Mouse (Mus musculus) myocyte (in vitro differentiated cells): ENCODE results near the gene Serping1. TPM values are rescaled to one million over a fixed set of nuclear protein-coding genes. Genes with fewer than 3 reads are reported as not detected.

ENCODE experiments used
- H3K27me3 ChIP-seq: one replicate; pipeline ENCODE4 v1.6.1; 2011; ENCODE audit not compliant: control insufficient read depth, insufficient read depth, insufficient read length
- H3K36me3 ChIP-seq: one replicate; pipeline ENCODE4 v1.6.1; 2011; ENCODE audit not compliant: control insufficient read depth, insufficient read depth
- H3K4me2 ChIP-seq: one replicate; pipeline ENCODE4 v1.6.1; 2011; ENCODE audit warnings: low read depth, control low read depth
- H3K4me3 ChIP-seq: one replicate; pipeline ENCODE4 v1.5.1; 2011; ENCODE audit warnings: mild to moderate bottlenecking, control low read depth, moderate library complexity
- H3K79me2 ChIP-seq: one replicate; pipeline ENCODE4 v1.6.1; 2011; ENCODE audit not compliant: control insufficient read depth, insufficient read depth
- H3ac ChIP-seq: one replicate; pipeline ENCODE4 v1.6.1; 2011; ENCODE audit not compliant: control insufficient read depth, insufficient read length
- CEBPB ChIP-seq: IDR thresholded peaks from 2 replicates; pipeline ENCODE4 v1.6.1; 2011; ENCODE audit warnings: mild to moderate bottlenecking, moderate library complexity; ENCODE audit not compliant: poor library complexity, insufficient read depth, severe bottlenecking
- E2F4 ChIP-seq: IDR thresholded peaks from one replicate; pipeline ENCODE4 v1.6.1; 2011; ENCODE audit warnings: mild to moderate bottlenecking, control low read depth, moderate library complexity; ENCODE audit not compliant: insufficient read depth
- MAX ChIP-seq: IDR thresholded peaks from one replicate; pipeline ENCODE4 v1.6.1; 2011; ENCODE audit warnings: low read depth, mild to moderate bottlenecking, control low read depth
- MYOD1 ChIP-seq, 3 experiments: IDR thresholded peaks; one replicate each; pipeline ENCODE4 v1.6.1; 2011; ENCODE audit warnings: control low read depth in 2 of 3, low read depth in 2 of 3, mild to moderate bottlenecking in 2 of 3, moderate library complexity in 1 of 3; ENCODE audit not compliant: insufficient read length in 2 of 3, control insufficient read depth in 1 of 3
- MYOG ChIP-seq, 3 experiments: IDR thresholded peaks; one replicate each; pipeline ENCODE4 v1.6.1; 2011; ENCODE audit warnings: control low read depth in 2 of 3, low read depth in 2 of 3, mild to moderate bottlenecking in 2 of 3; ENCODE audit not compliant: insufficient read length in 2 of 3, control insufficient read depth in 1 of 3, insufficient read depth in 1 of 3
- POLR2A ChIP-seq: IDR thresholded peaks from one replicate; pipeline ENCODE4 v1.6.1; 2011; ENCODE audit warnings: low read depth, mild to moderate bottlenecking, control low read depth, moderate library complexity; ENCODE audit not compliant: insufficient read length
- POLR2AphosphoS2 ChIP-seq: IDR thresholded peaks from one replicate; pipeline ENCODE4 v1.6.1; 2011; ENCODE audit warnings: low read depth, control low read depth; ENCODE audit not compliant: insufficient read length
- REST ChIP-seq: IDR thresholded peaks from one replicate; pipeline ENCODE4 v1.6.1; 2011; ENCODE audit warnings: mild to moderate bottlenecking, control low read depth, moderate library complexity; ENCODE audit not compliant: insufficient read depth, insufficient read length
- SRF ChIP-seq: IDR thresholded peaks from one replicate; pipeline ENCODE4 v1.6.1; 2011; ENCODE audit warnings: low read depth; ENCODE audit not compliant: control insufficient read depth, insufficient read length
- TCF12 ChIP-seq: IDR thresholded peaks from one replicate; pipeline ENCODE4 v1.6.1; 2011; ENCODE audit warnings: mild to moderate bottlenecking, control low read depth; ENCODE audit not compliant: poor library complexity, insufficient read depth, severe bottlenecking
- TCF3 ChIP-seq: IDR thresholded peaks from one replicate; pipeline ENCODE4 v1.6.1; 2011; ENCODE audit warnings: low read depth, control low read depth; ENCODE audit not compliant: insufficient read length
- USF1 ChIP-seq: IDR thresholded peaks from one replicate; pipeline ENCODE4 v1.6.1; 2011; ENCODE audit warnings: low read depth, mild to moderate bottlenecking, control low read depth, moderate library complexity
- polyA plus RNA-seq: library from polyadenylated mRNA; unstranded; fragments of >200 nt; fragmentation: generic; extraction: Trizol; gene quantifications from one replicate; pipeline ENCODE4 v1.2.1, GENCODE M21; 2012; ENCODE audit warnings: missing spikeins

Gene Serping1
- polyA plus RNA-seq, 1 experiment, result 0.62 TPM

DNA sequence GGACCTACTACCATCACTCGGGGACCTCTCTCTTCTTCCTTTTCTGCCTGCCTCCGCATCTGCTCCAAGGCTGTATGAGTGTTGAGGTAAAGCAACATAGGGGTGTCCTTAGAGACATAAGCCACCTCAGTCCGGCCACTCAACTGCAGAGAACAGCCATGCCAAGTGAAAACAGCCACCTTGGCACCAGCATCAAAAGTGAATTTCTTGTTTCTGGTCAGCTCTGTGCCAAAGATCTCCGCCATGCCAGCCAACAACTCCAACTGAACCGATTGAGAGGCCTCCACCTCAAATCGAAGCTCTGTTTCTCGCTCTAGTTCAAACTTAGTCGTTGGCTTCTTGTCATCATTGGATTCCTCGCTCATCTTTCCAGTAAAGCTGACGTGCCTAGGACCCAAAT is 49.5 kb downstream of the Serping1 start:
- TF ChIP-seq MAX (no peak), POLR2A (no peak), MYOD1 (IDR thresholded peaks at IDR 0.05; ENCODE audit: control insufficient read depth in 1 of 3, insufficient read length in 2 of 3, low read depth in 2 of 3) (no peak), USF1 (no peak), REST (no peak), POLR2AphosphoS2 (no peak), TCF12 (no peak), E2F4 (no peak)
- H3K4me3 ChIP-seq, result peak overlapping the region; percentile 62
- peak overlapping the region; percentile 99 for H3K4me2 ChIP-seq
- peaks cover 31% of the 10 kb centered on the region for H3K79me2 ChIP-seq
- H3ac ChIP-seq, result no peak overlapping the region
- H3K36me3 ChIP-seq, result peaks cover 21% of the 10 kb centered on the region
- H3K27me3 ChIP-seq, result no peaks in the 10 kb centered on the region

DNA sequence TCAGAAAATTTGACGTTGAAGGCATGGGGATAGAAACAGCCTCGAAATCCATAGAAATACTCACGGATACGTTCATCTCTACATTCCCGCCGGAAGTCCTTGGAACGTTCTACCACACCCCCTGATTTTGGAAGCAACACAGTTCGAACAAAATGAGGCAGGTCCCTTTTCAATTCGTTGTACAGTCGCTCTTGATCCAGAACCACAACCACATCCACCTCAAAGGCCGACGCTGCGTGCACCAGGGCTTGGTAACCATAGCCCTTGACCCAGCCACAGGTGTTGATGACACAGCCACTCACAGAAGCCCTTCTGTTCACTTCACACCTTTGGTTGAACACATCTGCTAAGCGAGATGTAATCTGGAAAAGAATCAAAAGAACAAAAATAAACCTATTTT is 51.4 kb downstream of the Serping1 start:
- Histone ChIP-seq H3ac (no peak overlapping the region), H3K4me2 (no peak overlapping the region), H3K27me3 (no peaks in the 10 kb centered on the region), H3K36me3 (peaks cover 21% of the 10 kb centered on the region), H3K79me2 (peaks cover 31% of the 10 kb centered on the region), H3K4me3 (no peak overlapping the region)
- no peak for TF ChIP-seq CEBPB
- no peak for TF ChIP-seq POLR2A
- TF ChIP-seq TCF3, result no peak
- TF ChIP-seq MYOG (IDR thresholded peaks at IDR 0.05; ENCODE audit: control insufficient read depth in 1 of 3, insufficient read depth in 1 of 3, insufficient read length in 2 of 3, low read depth in 2 of 3), result no peak
- TF ChIP-seq MYOD1 (IDR thresholded peaks at IDR 0.05; ENCODE audit: control insufficient read depth in 1 of 3, insufficient read length in 2 of 3, low read depth in 2 of 3), result no peak
- TF ChIP-seq MAX, result no peak
- no peak for TF ChIP-seq POLR2AphosphoS2
- TF ChIP-seq TCF12, result no peak
- no peak for TF ChIP-seq SRF
- TF ChIP-seq REST, result no peak
- TF ChIP-seq E2F4, result no peak
- no peak for TF ChIP-seq USF1

DNA sequence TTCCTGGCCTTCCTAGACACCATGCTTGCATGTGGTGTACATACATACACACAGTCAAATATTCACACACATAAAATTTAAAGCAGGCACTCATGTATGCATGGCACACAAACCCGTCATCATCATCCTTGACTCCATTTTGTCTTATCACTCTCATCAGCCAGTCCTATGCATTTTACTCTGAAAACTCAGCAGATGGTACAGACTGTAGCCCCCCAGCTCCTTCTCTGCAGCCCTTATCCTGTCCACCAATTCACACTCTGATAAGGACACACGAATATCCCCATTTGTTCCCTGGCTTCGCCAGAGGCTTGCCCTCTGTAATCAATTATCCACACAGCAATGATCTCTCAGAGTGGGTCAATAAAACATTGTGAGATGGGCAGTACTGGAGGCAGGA is 54.1 kb downstream of the Serping1 start:
- Histone ChIP-seq H3K79me2 (peaks cover 22% of the 10 kb centered on the region), H3ac (no peak overlapping the region), H3K4me2 (no peak overlapping the region), H3K36me3 (peaks cover 21% of the 10 kb centered on the region), H3K4me3 (no peak overlapping the region), H3K27me3 (no peaks in the 10 kb centered on the region)
- no peak for TF ChIP-seq POLR2A
- no peak for TF ChIP-seq MYOD1 (IDR thresholded peaks at IDR 0.05; ENCODE audit: control insufficient read depth in 1 of 3, insufficient read length in 2 of 3, low read depth in 2 of 3)
- no peak for TF ChIP-seq USF1
- no peak for TF ChIP-seq CEBPB
- no peak for TF ChIP-seq MYOG (IDR thresholded peaks at IDR 0.05; ENCODE audit: control insufficient read depth in 1 of 3, insufficient read depth in 1 of 3, insufficient read length in 2 of 3, low read depth in 2 of 3)
- TF ChIP-seq POLR2AphosphoS2, result no peak
- TF ChIP-seq TCF12, result no peak
- no peak for TF ChIP-seq TCF3
- no peak for TF ChIP-seq MAX
- no peak for TF ChIP-seq SRF
- no peak for TF ChIP-seq E2F4
- TF ChIP-seq REST, result no peak

DNA sequence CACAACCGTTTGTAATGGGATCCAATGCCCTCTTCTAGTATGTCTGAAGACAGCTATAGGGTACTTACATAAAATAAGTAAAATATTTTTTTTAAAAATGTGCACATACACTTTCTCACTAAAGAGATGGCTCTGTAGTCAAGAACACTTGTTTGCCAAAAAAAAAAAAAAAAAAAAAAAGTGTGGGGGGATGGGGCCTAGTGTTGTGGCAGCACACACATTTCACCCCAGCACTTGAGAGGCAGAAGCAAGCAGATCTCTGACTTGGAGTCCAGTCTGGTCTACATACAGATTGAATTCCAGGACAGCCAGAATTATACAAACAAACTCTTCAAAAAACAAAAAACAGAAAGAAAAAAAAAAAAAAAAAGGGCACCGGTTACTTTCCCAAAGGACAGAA is 54.5 kb downstream of the Serping1 start:
- H3K4me3 ChIP-seq, result no peak overlapping the region
- H3K79me2 ChIP-seq, result peaks cover 18% of the 10 kb centered on the region
- H3K36me3 ChIP-seq, result peaks cover 21% of the 10 kb centered on the region
- no peak for TF ChIP-seq CEBPB
- no peak for TF ChIP-seq TCF12
- TF ChIP-seq SRF, result no peak
- TF ChIP-seq MYOD1 (IDR thresholded peaks at IDR 0.05; ENCODE audit: control insufficient read depth in 1 of 3, insufficient read length in 2 of 3, low read depth in 2 of 3), result no peak
- no peak for TF ChIP-seq POLR2AphosphoS2
- TF ChIP-seq REST, result no peak
- no peak for TF ChIP-seq E2F4
- no peak for TF ChIP-seq MYOG (IDR thresholded peaks at IDR 0.05; ENCODE audit: control insufficient read depth in 1 of 3, insufficient read depth in 1 of 3, insufficient read length in 2 of 3, low read depth in 2 of 3)
- no peak for TF ChIP-seq MAX
- no peak for TF ChIP-seq TCF3
- TF ChIP-seq POLR2A, result no peak
- TF ChIP-seq USF1, result no peak
- no peak overlapping the region for H3ac ChIP-seq
- H3K4me2 ChIP-seq, result no peak overlapping the region
- H3K27me3 ChIP-seq, result no peaks in the 10 kb centered on the region

DNA sequence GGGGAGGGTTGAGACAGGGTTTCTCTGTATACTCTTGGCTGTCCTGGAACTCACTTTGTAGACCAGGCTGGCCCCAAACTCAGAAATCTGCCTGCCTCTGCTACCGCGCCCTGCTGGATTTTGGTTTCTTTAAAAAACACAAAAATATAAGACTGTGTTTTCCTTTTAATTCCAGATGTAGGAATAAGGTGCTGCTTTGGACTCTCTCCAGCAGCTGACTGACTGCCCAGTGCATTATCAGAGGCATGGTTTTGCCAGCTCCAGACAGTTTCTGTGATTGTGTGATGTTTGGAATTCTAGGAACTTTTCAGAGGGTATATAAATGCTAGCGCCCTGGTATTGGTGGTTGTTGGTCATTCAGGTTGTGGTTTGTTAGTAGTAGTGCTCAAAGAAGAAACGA is 57.9 kb downstream of the Serping1 start:
- peak overlapping the region; percentile 98 for H3K4me2 ChIP-seq
- H3K27me3 ChIP-seq, result no peaks in the 10 kb centered on the region
- H3ac ChIP-seq, result no peak overlapping the region
- H3K79me2 ChIP-seq, result peaks cover 22% of the 10 kb centered on the region
- H3K36me3 ChIP-seq, result peaks cover 5% of the 10 kb centered on the region
- H3K4me3 ChIP-seq, result no peak overlapping the region
- TF ChIP-seq CEBPB (no peak), MYOD1 (IDR thresholded peaks at IDR 0.05; ENCODE audit: control insufficient read depth in 1 of 3, insufficient read length in 2 of 3, low read depth in 2 of 3) (no peak), USF1 (no peak), POLR2AphosphoS2 (no peak), TCF12 (no peak), E2F4 (no peak), MYOG (IDR thresholded peaks at IDR 0.05; ENCODE audit: control insufficient read depth in 1 of 3, insufficient read depth in 1 of 3, insufficient read length in 2 of 3, low read depth in 2 of 3) (no peak)
